Mouse (Mus musculus) layer of hippocampus, adult 2 months (tissue): ENCODE data around the gene Mdk. TPM values are rescaled to one million over a fixed set of nuclear protein-coding genes. Genes with fewer than 3 reads are reported as not detected.

ENCODE experiments used
- DNase-seq, 2 experiments: peaks; one replicate each; pipeline ENCODE4 v3.0.0; 2022; ENCODE audit warnings: low spot score in 2 of 2
- H3K27ac ChIP-seq: fragments of 200-600 bp; 2 replicates; pipeline ENCODE4 v1.8.1; 2022
- H3K4me3 ChIP-seq: fragments of 200-600 bp; 2 replicates; pipeline ENCODE4 v1.8.1; 2022; ENCODE audit warnings: mild to moderate bottlenecking
- CTCF ChIP-seq: fragments of 200-600 bp; conservative IDR thresholded peaks from 2 replicates; pipeline ENCODE4 v1.8.1; 2022; ENCODE audit warnings: antibody characterized with exemption, mild to moderate bottlenecking, moderate library complexity
- total RNA-seq, 2 experiments: library from RNA; stranded (reverse); gene quantifications; 2 replicates each; pipeline ENCODE4 v1.2.3; 2021

The Mdk gene
- total RNA-seq, 2 experiments from 2014 or later, result 25.3 to 31.9 TPM

DNA sequence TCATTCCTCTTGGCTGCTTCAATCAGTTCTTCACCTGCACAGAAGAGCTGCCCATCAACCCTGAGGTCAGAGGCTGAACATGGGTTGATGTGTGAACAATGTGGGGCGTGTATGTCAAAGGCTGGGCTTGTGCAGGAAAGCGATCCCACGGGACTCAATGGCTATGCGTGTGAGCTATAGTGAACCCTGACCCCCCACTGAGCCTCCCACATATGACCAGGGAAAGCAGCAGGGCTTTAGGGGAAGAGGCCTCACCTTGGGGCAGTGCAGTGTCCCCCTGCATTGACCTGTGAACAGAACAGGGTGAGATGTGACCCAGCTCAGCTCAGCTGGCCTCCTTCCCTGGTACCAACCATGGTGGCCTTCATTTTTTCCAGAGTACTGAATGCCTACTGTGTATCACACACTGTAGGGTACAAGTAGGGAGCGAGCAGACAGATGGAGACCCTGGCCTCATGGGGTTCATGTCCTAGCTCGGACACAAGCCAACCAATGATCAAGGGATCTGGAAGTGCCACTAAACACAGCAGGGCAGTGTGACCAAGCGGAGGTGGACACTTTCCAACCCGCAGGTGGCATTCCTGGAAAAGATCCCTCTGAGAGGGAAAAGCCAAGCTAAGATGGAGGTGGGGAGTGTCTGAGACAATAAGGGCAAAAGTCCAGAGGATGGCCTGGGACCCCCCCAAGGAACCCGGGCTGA, 2.9 kb upstream of the Mdk start:
- H3K27ac ChIP-seq, result no peak overlapping the region
- no peak for TF ChIP-seq CTCF
- DNase-seq, result no peak

DNA sequence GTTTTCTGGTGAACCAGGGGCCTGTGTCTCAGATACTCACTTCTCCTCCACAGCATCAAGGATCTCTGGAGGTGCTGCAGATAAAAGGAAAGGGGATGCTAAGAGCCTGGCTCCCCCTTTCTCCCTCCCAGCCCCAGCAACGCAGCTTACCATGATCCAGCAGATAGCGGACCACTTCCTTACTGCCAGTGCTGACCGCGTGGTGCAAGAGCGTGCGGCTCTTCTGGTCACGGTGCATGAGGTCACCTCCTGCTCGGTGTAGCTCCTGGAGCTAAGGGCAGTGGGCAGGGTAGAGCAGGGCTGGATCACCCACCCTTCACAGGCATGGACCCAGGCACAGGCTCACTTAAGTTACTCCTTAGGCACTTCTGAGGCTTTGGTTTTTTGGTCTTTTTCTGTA, 1.9 kb upstream of the Mdk start:
- H3K27ac ChIP-seq, result no peak overlapping the region
- no peak overlapping the region for H3K4me3 ChIP-seq
- no peak for DNase-seq
- no peak for TF ChIP-seq CTCF

More for the DNA sequence above, 2.9 kb upstream of the Mdk start:
- no peak overlapping the region for H3K4me3 ChIP-seq

DNA sequence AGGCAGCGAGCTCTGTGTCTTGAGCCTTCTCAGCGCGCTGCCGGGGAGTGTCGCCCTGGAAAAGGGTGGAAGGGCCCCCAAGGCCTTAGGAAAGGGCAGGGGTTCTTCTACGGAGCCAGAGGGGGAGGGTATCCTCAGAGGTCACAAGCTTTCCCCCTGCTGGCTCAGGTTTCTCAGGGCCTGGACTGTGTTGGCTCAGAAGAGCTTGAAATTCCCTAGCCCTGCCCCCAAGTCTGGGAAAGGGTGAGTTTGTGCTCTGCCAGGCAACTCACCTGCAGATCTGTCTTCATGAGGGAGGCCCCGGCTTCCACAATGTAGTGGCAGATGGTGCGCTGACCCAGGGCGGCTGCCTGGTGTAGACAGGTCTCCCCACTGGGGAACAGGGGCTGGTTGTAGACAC, 1.4 kb upstream of the Mdk start:
- TF ChIP-seq CTCF, result no peak
- Histone ChIP-seq H3K4me3 (no peak overlapping the region), H3K27ac (no peak overlapping the region)
- DNase-seq, result no peak

DNA sequence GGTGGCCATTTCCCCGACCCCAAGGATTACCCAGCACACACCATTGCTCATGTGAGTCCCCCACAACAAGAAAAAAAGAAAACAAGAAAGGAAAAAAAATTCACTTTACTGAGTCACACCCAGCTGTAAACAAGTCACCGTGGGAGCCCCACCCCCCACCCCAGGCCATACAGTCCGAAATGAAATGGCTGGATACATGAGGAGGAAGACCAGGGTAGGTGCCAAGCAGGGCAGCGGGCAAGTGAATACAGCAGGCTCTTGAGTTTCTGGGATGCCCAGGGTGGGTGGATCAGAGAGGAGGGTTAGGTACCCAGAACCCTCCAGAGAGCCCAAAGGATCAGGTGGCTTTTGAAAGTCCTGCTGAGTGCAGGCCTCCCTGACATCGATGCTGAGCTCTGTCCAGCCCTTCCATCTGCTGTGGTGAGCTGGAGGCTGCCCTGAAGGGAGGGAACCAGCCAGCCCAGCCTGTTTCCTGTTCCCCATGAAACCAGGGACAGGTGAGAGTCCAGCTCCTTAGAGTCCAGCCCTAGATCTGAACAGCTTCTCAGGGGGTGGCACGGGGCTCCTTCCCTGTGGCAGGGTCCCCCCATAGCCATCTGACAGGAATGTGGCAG, 747 bp upstream of the Mdk start:
- no peak for TF ChIP-seq CTCF
- no peak for DNase-seq
- H3K27ac ChIP-seq, result no peak overlapping the region
- H3K4me3 ChIP-seq, result no peak overlapping the region

DNA sequence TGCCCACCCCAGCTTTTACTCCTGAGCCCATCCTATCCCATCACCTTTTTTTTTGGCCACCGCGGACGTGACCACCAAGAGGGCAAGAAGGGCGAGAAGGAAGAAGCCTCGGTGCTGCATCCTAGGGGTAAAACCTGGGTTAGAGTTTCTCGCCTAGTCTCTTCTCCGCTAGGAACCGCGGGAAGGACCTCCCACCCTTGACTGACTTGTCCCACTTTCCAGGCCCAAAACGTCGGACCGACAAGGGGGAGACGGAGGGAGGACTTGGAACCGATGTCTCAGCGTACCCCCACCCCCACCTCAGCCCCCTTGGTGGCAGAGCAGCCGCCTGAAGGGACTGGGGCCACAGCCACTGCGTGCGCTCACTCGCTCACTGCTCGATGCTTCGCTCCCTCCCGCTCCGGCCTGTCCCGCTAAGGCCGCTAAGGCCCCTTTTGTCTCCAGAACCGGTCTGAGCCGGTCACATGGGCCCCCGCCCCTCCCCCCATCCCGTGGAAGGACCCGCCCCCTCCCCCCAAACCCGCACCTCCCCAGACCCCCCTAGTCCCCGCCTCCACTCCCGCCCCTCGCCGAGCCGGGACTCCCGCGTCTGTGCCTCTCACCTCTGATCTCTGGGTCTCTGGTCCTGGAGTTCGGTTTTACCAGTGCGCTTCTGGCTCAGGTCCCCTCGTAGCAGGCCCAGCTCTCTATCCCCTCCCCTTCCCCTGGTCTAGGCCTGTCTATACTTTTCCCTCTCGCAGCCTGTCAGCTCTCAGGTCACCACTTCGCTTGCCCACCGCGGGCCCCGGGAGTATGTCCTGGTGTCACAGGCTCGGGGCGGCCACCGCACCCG, 553 bp downstream of the Mdk start:
- H3K27ac ChIP-seq, result peak overlapping the region; percentile 80; the same call in 1 of the 2 replicates

DNA sequence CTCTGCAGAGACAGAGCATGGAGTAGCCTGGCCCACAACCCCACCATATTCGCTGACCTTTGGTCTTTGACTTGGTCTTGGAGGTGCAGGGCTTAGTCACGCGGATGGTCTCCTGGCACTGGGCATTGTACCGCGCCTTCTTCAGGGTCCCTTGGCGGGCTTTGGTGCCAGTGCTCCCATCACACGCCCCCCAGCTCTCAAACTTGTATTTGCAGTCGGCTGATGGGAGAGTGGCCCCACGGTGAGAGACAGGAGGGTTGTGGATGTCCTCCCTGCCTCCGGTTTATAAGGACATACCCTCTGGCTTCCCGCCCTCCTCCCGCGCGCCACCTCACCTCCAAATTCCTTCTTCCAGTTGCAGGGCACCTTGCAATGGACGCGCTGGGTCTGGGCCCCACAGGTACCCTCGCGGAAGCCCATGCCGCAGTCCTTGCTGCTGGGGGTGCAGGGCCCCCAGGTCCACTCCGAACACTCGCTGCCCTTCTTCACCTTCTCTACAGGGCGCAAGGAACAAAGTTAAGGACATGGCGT, 1.3 kb downstream of the Mdk start:
- Histone ChIP-seq H3K27ac (peak overlapping the region; percentile 80; the same call in 1 of the 2 replicates), H3K4me3 (peak overlapping the region; percentile 48)
- DNase-seq, result no peak

More for the DNA sequence above, 553 bp downstream of the Mdk start:
- peak overlapping the region; percentile 48 for H3K4me3 ChIP-seq
- no peak for TF ChIP-seq CTCF
- DNase-seq, result no peak

DNA sequence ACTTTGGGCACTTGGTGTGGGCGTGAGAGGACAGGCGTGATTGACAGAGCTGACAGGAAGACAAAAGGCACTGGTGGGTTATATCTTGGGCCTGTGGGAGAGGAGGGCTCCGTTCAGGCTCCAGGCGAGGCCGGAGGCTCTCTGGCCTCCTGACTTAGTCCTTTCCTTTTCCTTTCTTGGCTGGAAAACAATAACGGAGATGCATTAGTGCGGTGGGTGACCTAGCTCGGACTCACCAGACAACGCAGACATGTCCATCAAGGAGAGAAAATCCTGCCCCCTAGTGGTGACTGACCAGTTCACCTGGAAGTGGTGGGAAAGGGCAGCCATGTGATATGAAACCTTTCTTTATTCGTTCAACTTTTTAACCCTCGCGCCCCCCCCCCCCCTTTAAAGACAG, 2.2 kb downstream of the Mdk start:
- H3K27ac ChIP-seq, result no peak overlapping the region
- peak; percentile 79 for TF ChIP-seq CTCF
- no peak overlapping the region for H3K4me3 ChIP-seq
- DNase-seq, result peak in 1 of 2 experiments; percentile 74

More for the DNA sequence above, 1.3 kb downstream of the Mdk start:
- no peak for TF ChIP-seq CTCF

DNA sequence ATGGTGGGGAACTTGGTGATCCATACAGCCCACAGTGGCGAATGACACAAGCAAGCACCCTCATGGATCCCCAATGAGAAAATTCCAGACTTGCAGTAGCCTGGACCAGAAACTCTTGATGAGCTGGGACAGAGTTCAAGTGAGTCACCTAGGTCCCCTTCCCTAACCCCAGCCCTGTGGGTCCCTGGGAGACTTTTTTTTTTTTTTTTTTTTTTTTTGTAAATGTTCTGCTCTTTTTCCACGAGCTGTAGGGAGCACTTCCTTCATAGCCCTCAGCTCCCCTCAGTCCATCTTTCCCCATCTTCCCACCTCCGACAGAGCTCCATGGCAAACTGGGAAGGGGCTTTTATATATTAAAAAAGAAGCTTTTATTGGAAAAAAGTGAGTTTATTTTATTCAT, 2.6 kb downstream of the Mdk start:
- no peak for TF ChIP-seq CTCF
- DNase-seq, result no peak
- H3K4me3 ChIP-seq, result no peak overlapping the region
- no peak overlapping the region for H3K27ac ChIP-seq

DNA sequence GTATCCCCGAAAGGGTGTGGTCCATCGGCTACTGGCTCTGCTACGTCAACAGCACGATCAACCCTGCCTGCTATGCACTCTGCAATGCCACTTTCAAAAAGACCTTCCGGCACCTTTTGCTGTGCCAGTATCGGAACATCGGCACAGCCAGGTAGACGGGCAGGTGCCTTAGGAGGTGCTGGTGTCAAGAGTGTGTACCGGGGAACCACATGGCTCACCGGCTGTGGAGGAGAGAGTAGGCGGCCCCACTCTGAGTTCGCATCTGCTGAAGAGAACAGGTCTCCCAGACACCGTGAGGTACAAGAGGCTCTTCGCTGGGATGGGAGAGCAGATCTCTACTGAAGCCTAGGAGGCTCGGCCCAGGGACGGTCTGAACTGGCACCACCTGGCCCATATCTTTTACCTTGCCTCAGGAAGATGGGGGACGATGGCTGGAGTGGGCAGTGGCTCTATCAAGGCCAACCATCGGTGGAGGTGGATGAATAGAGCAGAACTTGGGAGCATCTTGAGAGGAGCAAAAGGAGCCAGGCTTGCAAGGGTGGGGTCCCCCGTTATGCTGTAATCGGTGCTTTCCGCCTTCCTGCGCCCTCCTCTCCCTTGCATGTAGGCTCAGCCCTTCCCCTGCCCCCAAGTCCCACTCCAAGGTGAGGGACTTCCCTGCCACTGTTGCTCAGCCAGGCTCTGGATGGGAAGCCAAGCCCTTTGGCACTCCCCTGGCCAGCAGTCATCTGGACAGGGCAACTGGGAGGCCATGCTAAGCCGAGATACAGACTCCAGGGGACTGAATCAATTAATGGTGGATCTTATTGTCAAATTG, 3.4 kb downstream of the Mdk start:
- peak overlapping the region; percentile 43; the same call in 1 of the 2 replicates for H3K27ac ChIP-seq
- no peak for TF ChIP-seq CTCF
- H3K4me3 ChIP-seq, result peak overlapping the region; percentile 23; the same call in 1 of the 2 replicates
- no peak for DNase-seq

DNA sequence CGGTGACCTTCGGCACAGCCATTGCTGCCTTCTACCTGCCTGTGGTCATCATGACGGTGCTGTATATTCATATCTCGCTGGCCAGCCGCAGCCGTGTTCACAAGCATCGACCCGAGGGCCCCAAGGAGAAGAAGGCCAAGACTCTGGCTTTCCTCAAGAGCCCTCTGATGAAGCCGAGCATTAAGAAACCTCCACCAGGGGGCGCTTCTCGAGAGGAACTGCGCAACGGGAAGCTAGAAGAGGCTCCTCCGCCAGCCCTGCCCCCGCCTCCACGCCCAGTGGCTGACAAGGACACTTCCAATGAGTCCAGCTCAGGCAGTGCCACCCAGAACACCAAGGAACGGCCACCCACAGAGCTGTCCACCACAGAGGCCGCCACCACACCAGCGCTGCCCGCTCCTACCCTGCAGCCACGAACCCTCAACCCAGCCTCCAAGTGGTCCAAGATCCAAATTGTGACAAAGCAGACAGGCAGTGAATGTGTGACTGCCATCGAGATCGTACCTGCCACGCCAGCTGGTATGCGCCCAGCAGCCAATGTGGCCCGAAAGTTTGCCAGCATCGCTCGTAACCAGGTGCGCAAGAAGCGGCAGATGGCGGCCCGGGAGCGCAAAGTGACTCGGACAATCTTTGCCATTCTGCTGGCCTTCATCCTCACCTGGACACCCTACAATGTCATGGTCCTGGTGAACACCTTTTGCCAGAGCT, 4.1 kb downstream of the Mdk start:
- peak overlapping the region; percentile 23; the same call in 1 of the 2 replicates for H3K4me3 ChIP-seq
- peak; percentile 88 for TF ChIP-seq CTCF
- H3K27ac ChIP-seq, result peak overlapping the region; percentile 43; the same call in 1 of the 2 replicates
- peak; percentile 77 to 87 for DNase-seq

DNA sequence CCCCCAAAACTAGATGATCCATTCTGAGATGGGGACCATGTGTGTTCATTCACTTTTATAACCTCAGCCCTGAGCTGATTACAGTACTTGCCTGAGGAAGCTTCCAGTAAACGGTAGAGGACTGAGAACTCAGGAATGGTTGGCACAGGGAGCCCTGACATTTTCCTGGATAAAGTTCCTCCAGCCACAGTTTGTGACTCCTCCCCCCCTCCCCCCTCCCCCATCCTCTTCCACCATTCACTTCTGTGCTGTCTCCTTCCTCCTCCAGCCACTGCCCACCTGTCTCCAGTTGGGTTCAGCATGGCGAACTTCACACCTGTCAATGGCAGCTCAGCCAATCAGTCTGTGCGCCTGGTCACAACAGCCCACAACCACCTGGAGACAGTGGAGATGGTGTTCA, 5.1 kb downstream of the Mdk start, which contains the start of gene Chrm4:
Chrm4 (plus strand) TSS at position 301 of the 400 bp plus-strand sequence.
- H3K27ac ChIP-seq, result peak within 1 kb of the TSS; percentile 43; the same call in 1 of the 2 replicates
- TF ChIP-seq CTCF, result no peak
- peak within 1 kb of the TSS; percentile 23; the same call in 1 of the 2 replicates for H3K4me3 ChIP-seq
- no peak for DNase-seq

DNA sequence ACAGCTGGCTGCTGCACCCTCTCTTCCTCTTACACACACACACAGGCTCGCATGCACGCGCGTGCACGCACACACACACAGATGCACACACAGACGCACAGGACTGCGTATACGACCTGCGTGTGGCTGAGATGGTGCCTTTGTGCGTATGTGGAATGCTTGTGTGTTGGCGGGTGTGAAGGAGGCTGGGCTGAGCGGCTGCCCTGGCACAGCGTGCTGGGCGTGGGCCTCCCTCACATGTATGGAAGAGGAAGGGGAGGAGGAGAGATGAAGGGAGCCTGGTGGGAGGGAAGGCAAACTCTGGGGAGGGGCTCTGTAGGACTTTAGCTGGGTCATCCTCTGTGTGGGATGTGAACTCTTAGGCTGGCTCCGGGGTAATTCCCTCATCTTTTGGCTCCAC, 6.7 kb downstream of the Mdk start:
- Histone ChIP-seq H3K27ac (peak overlapping the region; percentile 64), H3K4me3 (no peak overlapping the region; the same call in 1 of the 2 replicates)
- DNase-seq, result no peak
- TF ChIP-seq CTCF, result no peak
